Mouse (Mus musculus) olfactory bulb, adult 2 months (tissue): ENCODE data around the gene Fbxl22.

Source experiments
- CTCF ChIP-seq: fragments of 200-500 bp; IDR thresholded peaks from 2 replicates; pipeline ENCODE4 v1.5.1; 2012; ENCODE audit warnings: low read depth, mild to moderate bottlenecking, low read length, moderate library complexity; ENCODE audit not compliant: insufficient read depth
- POLR2A ChIP-seq: fragments of 200-500 bp; IDR thresholded peaks from 2 replicates; pipeline ENCODE4 v1.6.1; 2012; ENCODE audit warnings: mild to moderate bottlenecking, low read depth, low read length, moderate library complexity; ENCODE audit not compliant: insufficient read depth

GRCm38 (mm10) chr9:66518251-66518650 is 3.9 kb upstream of the Fbxl22 start:
- TF ChIP-seq POLR2A (no peak), CTCF (no peak)
